Mouse (Mus musculus) olfactory bulb, adult 2 months (tissue): ENCODE measurements around the gene Rabgap1l. TPM values are rescaled to one million over a fixed set of nuclear protein-coding genes. Genes with fewer than 3 reads are reported as not detected.
"Not testable (repeated sequence)": the region's sequence is repeated elsewhere in the genome, so short reads cannot be mapped to it uniquely, and the experiment has no call there.

Experiments
- H3K27ac ChIP-seq: fragments of 200-500 bp; 2 replicates; pipeline ENCODE4 v1.5.1; 2012; ENCODE audit warnings: low read depth, low read length; ENCODE audit not compliant: insufficient read depth
- H3K4me1 ChIP-seq: fragments of 200-500 bp; 2 replicates; pipeline ENCODE4 v1.6.1; 2012; ENCODE audit warnings: low read length; ENCODE audit not compliant: control insufficient read depth, insufficient read depth
- H3K4me3 ChIP-seq: fragments of 200-500 bp; 2 replicates; pipeline ENCODE4 v1.5.1; 2012; ENCODE audit warnings: mild to moderate bottlenecking, low read depth, low read length, moderate library complexity; ENCODE audit not compliant: insufficient read depth
- CTCF ChIP-seq: fragments of 200-500 bp; IDR thresholded peaks from 2 replicates; pipeline ENCODE4 v1.5.1; 2012; ENCODE audit warnings: low read depth, mild to moderate bottlenecking, low read length, moderate library complexity; ENCODE audit not compliant: insufficient read depth
- POLR2A ChIP-seq: fragments of 200-500 bp; IDR thresholded peaks from 2 replicates; pipeline ENCODE4 v1.6.1; 2012; ENCODE audit warnings: mild to moderate bottlenecking, low read depth, low read length, moderate library complexity; ENCODE audit not compliant: insufficient read depth
- WGBS: fragments of 180-500 bp; shearing (Covaris S2); methylation state at CpG from one replicate; pipeline ENCODE4 v1.1.7; 2018; 5-methylcytosine and 5-hydroxymethylcytosine counted together
- polyA plus RNA-seq: library from polyadenylated mRNA; stranded (reverse); fragments of >200 nt; gene quantifications from 2 replicates; pipeline ENCODE4 v1.2.4, GENCODE M21; 2012; ENCODE audit warnings: low replicate concordance; ENCODE audit not compliant: missing spikeins, insufficient read depth, insufficient read length

Gene Rabgap1l
- polyA plus RNA-seq, 1 experiment, result 89.2 TPM

DNA sequence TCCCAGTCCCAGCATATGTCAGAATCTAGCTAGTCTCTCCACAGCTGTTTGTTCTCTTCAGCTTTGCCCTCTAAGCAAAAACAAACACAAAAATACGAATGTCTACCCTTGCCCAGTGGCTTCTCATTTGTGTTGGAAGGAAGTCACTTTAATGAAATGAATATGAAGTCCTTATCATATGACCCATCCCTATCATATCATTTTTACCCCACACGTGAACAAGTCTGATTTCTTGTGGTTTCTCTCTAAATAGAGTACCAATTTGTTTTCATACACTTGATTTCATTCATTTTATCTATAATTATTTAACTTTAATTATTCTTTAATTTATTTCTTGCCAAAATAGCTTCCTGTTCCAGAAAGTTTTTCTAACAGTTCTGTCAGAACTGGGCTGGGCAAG lies 341.3 kb downstream of the Rabgap1l start:
- WGBS, result 80% methylated on average over 2 of the region's 2 CpGs

DNA sequence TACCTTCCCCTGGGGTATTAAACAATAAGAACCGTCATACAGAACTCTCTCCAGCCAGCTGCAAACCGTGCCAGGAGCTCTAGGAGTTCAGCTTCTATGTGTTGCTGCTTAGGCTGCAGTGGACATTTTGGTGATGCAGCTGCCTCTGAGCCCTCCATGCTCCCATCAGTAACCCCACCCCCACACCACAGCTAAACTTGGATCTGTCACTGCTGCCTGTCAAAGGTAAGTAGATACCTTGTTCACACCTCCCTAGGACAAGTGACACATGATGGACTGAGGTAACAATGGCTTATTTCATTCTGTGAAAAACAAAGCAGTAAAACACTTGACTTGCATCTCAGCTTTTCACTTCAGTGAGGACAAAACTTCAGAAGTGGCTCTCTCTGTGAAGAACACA lies 344.3 kb downstream of the Rabgap1l start:
- 62% methylated on average over 2 of the region's 2 CpGs for WGBS
- TF ChIP-seq CTCF (no peak), POLR2A (no peak)
- H3K4me1 ChIP-seq, result no peaks in the 10 kb centered on the region
- no peak overlapping the region for H3K27ac ChIP-seq
- H3K4me3 ChIP-seq, result no peak overlapping the region

More for the DNA sequence above, 341.3 kb downstream of the Rabgap1l start:
- H3K4me3 ChIP-seq, result no peak overlapping the region
- TF ChIP-seq CTCF, result no peak
- TF ChIP-seq POLR2A, result no peak
- H3K27ac ChIP-seq, result no peak overlapping the region
- H3K4me1 ChIP-seq, result no peaks in the 10 kb centered on the region

- WGBS, result 79% methylated on average over 1 of the region's 1 CpGs
- H3K27ac ChIP-seq, result no peak overlapping the region
- no peak overlapping the region for H3K4me3 ChIP-seq
- TF ChIP-seq POLR2A, result no peak
- TF ChIP-seq CTCF, result no peak
- no peaks in the 10 kb centered on the region for H3K4me1 ChIP-seq
Measured at GRCm38 (mm10) chr1:160446823-160447222, 346.2 kb downstream of the Rabgap1l start.

GRCm38 (mm10) chr1:160443506-160443905 lies 349.5 kb downstream of the Rabgap1l start:
- Histone ChIP-seq H3K27ac (no peak overlapping the region), H3K4me3 (no peak overlapping the region), H3K4me1 (no peaks in the 10 kb centered on the region)
- WGBS, result 74% methylated on average over 1 of the region's 1 CpGs
- TF ChIP-seq CTCF, result no peak
- no peak for TF ChIP-seq POLR2A

GRCm38 (mm10) chr1:160441679-160442078 lies 351.3 kb downstream of the Rabgap1l start:
- WGBS, result 42% methylated on average over 2 of the region's 2 CpGs
- no peak for TF ChIP-seq POLR2A
- no peak overlapping the region for H3K4me3 ChIP-seq
- no peaks in the 10 kb centered on the region for H3K4me1 ChIP-seq
- no peak overlapping the region for H3K27ac ChIP-seq

DNA sequence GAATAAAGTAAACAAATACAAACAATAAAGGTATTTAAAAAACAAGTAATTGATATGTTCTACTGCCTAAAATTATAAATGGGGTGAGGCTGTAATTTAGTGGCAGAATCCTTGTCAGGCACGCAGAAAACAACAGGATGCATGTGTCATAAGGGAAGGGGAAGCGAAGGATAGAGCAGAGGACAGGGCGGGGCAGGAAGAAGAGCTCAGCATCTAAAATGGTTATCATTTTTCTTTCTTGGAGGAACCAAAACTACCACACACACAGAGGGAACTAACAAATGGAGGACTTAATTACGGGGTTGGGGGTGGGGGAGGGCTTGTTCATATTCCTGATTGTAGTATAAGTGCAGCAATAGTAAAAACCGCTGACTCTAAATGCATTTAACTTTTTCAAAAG lies 351.9 kb downstream of the Rabgap1l start:
- Histone ChIP-seq H3K27ac (no peak overlapping the region), H3K4me1 (no peaks in the 10 kb centered on the region), H3K4me3 (no peak overlapping the region)
- WGBS, result 56% methylated on average over 5 of the region's 5 CpGs
- no peak for TF ChIP-seq CTCF
- TF ChIP-seq POLR2A, result no peak

GRCm38 (mm10) chr1:160438820-160439219 lies 354.2 kb downstream of the Rabgap1l start:
- TF ChIP-seq POLR2A (no peak), CTCF (no peak)
- Histone ChIP-seq H3K27ac (no peak overlapping the region), H3K4me3 (no peak overlapping the region), H3K4me1 (no peaks in the 10 kb centered on the region)
- 61% methylated on average over 4 of the region's 4 CpGs for WGBS

DNA sequence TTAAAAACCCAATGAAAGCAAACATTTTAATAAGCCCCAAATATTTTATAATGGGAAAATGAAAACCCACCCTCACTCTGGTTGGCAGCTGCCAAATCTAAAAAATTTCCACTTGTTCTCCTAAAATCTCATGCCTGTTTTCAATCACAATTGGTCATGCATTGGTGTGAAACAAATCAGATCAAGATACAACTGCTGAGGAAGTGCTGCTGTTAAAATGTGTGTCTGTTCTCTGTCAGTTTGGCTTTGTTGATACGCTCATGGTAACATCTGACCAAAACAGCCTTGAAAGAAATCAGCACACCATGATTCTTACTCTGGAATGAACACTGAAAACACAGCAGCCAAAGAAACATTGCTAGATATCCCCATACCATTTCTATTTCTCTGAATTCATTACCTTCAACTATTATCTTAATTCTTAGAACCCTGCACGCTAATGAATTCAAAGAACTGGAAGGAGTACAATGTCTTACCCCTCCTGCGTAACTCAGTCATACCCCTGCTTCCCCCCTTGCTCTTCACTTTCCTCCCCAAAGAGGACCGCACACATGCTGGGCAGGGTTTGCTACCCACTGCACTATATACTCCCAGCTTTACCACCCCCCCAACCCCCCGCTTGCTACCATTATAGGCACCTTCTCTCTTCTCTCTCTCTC lies 375.7 kb downstream of the Rabgap1l start:
- no peaks in the 10 kb centered on the region for H3K4me1 ChIP-seq
- TF ChIP-seq CTCF (no peak), POLR2A (no peak)
- 89% methylated on average over 5 of the region's 5 CpGs for WGBS
- no peak overlapping the region for H3K4me3 ChIP-seq
- H3K27ac ChIP-seq, result no peak overlapping the region

GRCm38 (mm10) chr1:160410822-160411221 lies 382.2 kb downstream of the Rabgap1l start:
- H3K27ac ChIP-seq, result no peak overlapping the region
- TF ChIP-seq CTCF, result no peak
- TF ChIP-seq POLR2A, result no peak
- WGBS, result 33% methylated on average over 5 of the region's 5 CpGs
- H3K4me3 ChIP-seq, result no peak overlapping the region
- H3K4me1 ChIP-seq, result no peaks in the 10 kb centered on the region

GRCm38 (mm10) chr1:160409689-160410088 lies 383.3 kb downstream of the Rabgap1l start:
- not testable (repeated sequence) for H3K4me3 ChIP-seq, H3K4me1 ChIP-seq, H3K27ac ChIP-seq
- WGBS, result 99% methylated on average over 4 of the region's 4 CpGs
